Mouse (Mus musculus): ENCODE measurements around the gene Ccdc8. TPM values are rescaled to one million over a fixed set of nuclear protein-coding genes. Genes with fewer than 3 reads are reported as not detected.
"Not testable (repeated sequence)": the region's sequence is repeated elsewhere in the genome, so short reads cannot be mapped to it uniquely, and the experiment has no call there.

Ccdc8 gene
- polyA plus RNA-seq, 1 experiment from 2014 or later, result 24.1 TPM

- H3K9me3 ChIP-seq (ENCODE audit: control insufficient read depth, low read length), result no peaks in the 10 kb centered on the region
- WGBS, result 63% methylated on average over 8 of the region's 8 CpGs
- no peak overlapping the region for H3K9ac ChIP-seq (ENCODE audit: low read length)
- no peak overlapping the region for H3K4me2 ChIP-seq (ENCODE audit: low read length)
- H3K27ac ChIP-seq (ENCODE audit: low read depth), result no peak overlapping the region
- ATAC-seq (replicated peaks; ENCODE audit: low FRiP score, low TSS enrichment, low read depth) (no peak), DNase-seq (ENCODE audit: low spot score) (no peak)
- no peaks in the 10 kb centered on the region for H3K36me3 ChIP-seq (ENCODE audit: control insufficient read depth, insufficient read depth, low read length)
- no peak overlapping the region for H3K4me3 ChIP-seq (ENCODE audit: low read depth, low read length)
- peaks cover 39% of the 10 kb centered on the region for H3K4me1 ChIP-seq (replicated peaks; ENCODE audit: control insufficient read depth, insufficient read depth, low read length)
- H3K27me3 ChIP-seq (replicated peaks; ENCODE audit: control insufficient read depth, insufficient read depth, low read length), result peaks cover 49% of the 10 kb centered on the region
Observed at GRCm38 (mm10) chr7:16948923-16949458, 43.5 kb upstream of the Ccdc8 start.

- Histone ChIP-seq H3K27me3 (replicated peaks; ENCODE audit: control insufficient read depth, insufficient read depth, low read length) (peaks cover 45% of the 10 kb centered on the region), H3K4me1 (replicated peaks; ENCODE audit: control insufficient read depth, insufficient read depth, low read length) (peaks cover 36% of the 10 kb centered on the region), H3K9me3 (ENCODE audit: control insufficient read depth, low read length) (no peaks in the 10 kb centered on the region), H3K4me3 (ENCODE audit: low read depth, low read length) (peak overlapping the region; percentile 20), H3K4me2 (ENCODE audit: low read length) (peak overlapping the region; percentile 56), H3K36me3 (ENCODE audit: control insufficient read depth, insufficient read depth, low read length) (no peaks in the 10 kb centered on the region), H3K9ac (ENCODE audit: low read length) (no peak overlapping the region), H3K27ac (ENCODE audit: low read depth) (no peak overlapping the region)
- DNase-seq (ENCODE audit: low spot score) (peak; percentile 95), ATAC-seq (replicated peaks; ENCODE audit: low FRiP score, low TSS enrichment, low read depth) (peak; percentile 38; the same call in 1 of the 2 replicates)
- WGBS, result 13% methylated on average over 29 of the region's 29 CpGs
Observed at GRCm38 (mm10) chr7:16949908-16950841, 42.3 kb upstream of the Ccdc8 start.

- Histone ChIP-seq H3K27me3 (replicated peaks; ENCODE audit: control insufficient read depth, insufficient read depth, low read length) (peaks cover 37% of the 10 kb centered on the region), H3K36me3 (ENCODE audit: control insufficient read depth, insufficient read depth, low read length) (no peaks in the 10 kb centered on the region), H3K4me2 (ENCODE audit: low read length) (peak overlapping the region; percentile 22; the same call in 1 of the 2 replicates), H3K4me3 (ENCODE audit: low read depth, low read length) (no peak overlapping the region), H3K9ac (ENCODE audit: low read length) (no peak overlapping the region), H3K27ac (ENCODE audit: low read depth) (no peak overlapping the region), H3K4me1 (replicated peaks; ENCODE audit: control insufficient read depth, insufficient read depth, low read length) (peaks cover 29% of the 10 kb centered on the region), H3K9me3 (ENCODE audit: control insufficient read depth, low read length) (no peaks in the 10 kb centered on the region)
- 26% methylated on average over 18 of the region's 18 CpGs for WGBS
- ATAC-seq (replicated peaks; ENCODE audit: low FRiP score, low TSS enrichment, low read depth), result peak; percentile 80
- DNase-seq (ENCODE audit: low spot score), result peak; percentile 91
Observed at GRCm38 (mm10) chr7:16950861-16951635, 41.5 kb upstream of the Ccdc8 start.

- not testable (repeated sequence) for H3K9me3 ChIP-seq (ENCODE audit: control insufficient read depth, low read length); H3K9ac ChIP-seq (ENCODE audit: low read length); ATAC-seq (replicated peaks; ENCODE audit: low FRiP score, low TSS enrichment, low read depth); H3K36me3 ChIP-seq (ENCODE audit: control insufficient read depth, insufficient read depth, low read length); H3K27ac ChIP-seq (ENCODE audit: low read depth); H3K4me3 ChIP-seq (ENCODE audit: low read depth, low read length); H3K4me2 ChIP-seq (ENCODE audit: low read length); H3K4me1 ChIP-seq (replicated peaks; ENCODE audit: control insufficient read depth, insufficient read depth, low read length); DNase-seq (ENCODE audit: low spot score)
- 62% methylated on average over 2 of the region's 2 CpGs for WGBS
- peaks cover 11% of the 10 kb centered on the region for H3K27me3 ChIP-seq (replicated peaks; ENCODE audit: control insufficient read depth, insufficient read depth, low read length)
Observed at GRCm38 (mm10) chr7:16953776-16954175, 38.7 kb upstream of the Ccdc8 start.

- no peaks in the 10 kb centered on the region for H3K36me3 ChIP-seq (ENCODE audit: control insufficient read depth, insufficient read depth, low read length)
- WGBS, result 77% methylated on average over 4 of the region's 4 CpGs
- H3K9me3 ChIP-seq (ENCODE audit: control insufficient read depth, low read length), result no peaks in the 10 kb centered on the region
- no peak for DNase-seq (ENCODE audit: low spot score)
- H3K4me1 ChIP-seq (replicated peaks; ENCODE audit: control insufficient read depth, insufficient read depth, low read length), result peaks cover 6% of the 10 kb centered on the region; the same call in 1 of the 2 replicates
- H3K27ac ChIP-seq (ENCODE audit: low read depth), result no peak overlapping the region
- H3K27me3 ChIP-seq (replicated peaks; ENCODE audit: control insufficient read depth, insufficient read depth, low read length), result no peaks in the 10 kb centered on the region
- no peak for ATAC-seq (replicated peaks; ENCODE audit: low FRiP score, low TSS enrichment, low read depth)
- no peak overlapping the region for H3K4me2 ChIP-seq (ENCODE audit: low read length)
- no peak overlapping the region for H3K4me3 ChIP-seq (ENCODE audit: low read depth, low read length)
- H3K9ac ChIP-seq (ENCODE audit: low read length), result no peak overlapping the region
Observed at GRCm38 (mm10) chr7:16955712-16956111, 36.8 kb upstream of the Ccdc8 start.

- DNase-seq (ENCODE audit: low spot score) (no peak), ATAC-seq (replicated peaks; ENCODE audit: low FRiP score, low TSS enrichment, low read depth) (no peak)
- no peak overlapping the region for H3K4me2 ChIP-seq (ENCODE audit: low read length)
- H3K36me3 ChIP-seq (ENCODE audit: control insufficient read depth, insufficient read depth, low read length), result no peaks in the 10 kb centered on the region
- H3K9me3 ChIP-seq (ENCODE audit: control insufficient read depth, low read length), result no peaks in the 10 kb centered on the region
- H3K9ac ChIP-seq (ENCODE audit: low read length), result no peak overlapping the region
- no peak overlapping the region for H3K4me3 ChIP-seq (ENCODE audit: low read depth, low read length)
- WGBS, result 64% methylated on average over 15 of the region's 15 CpGs
- no peak overlapping the region for H3K27ac ChIP-seq (ENCODE audit: low read depth)
- no peaks in the 10 kb centered on the region for H3K27me3 ChIP-seq (replicated peaks; ENCODE audit: control insufficient read depth, insufficient read depth, low read length)
- H3K4me1 ChIP-seq (replicated peaks; ENCODE audit: control insufficient read depth, insufficient read depth, low read length), result peaks cover 4% of the 10 kb centered on the region; the same call in 1 of the 2 replicates
Observed at GRCm38 (mm10) chr7:16956410-16957265, 35.9 kb upstream of the Ccdc8 start.

- WGBS, result 25% methylated on average over 17 of the region's 17 CpGs
- Histone ChIP-seq H3K4me2 (ENCODE audit: low read length) (0 out of 2 replicates have a peak within 1 kb of the TSS, but pooled peaks have one; percentile 16), H3K4me3 (ENCODE audit: low read depth, low read length) (no peak within 1 kb of the TSS), H3K27me3 (replicated peaks; ENCODE audit: control insufficient read depth, insufficient read depth, low read length) (no peaks in the 10 kb centered on the region), H3K9me3 (ENCODE audit: control insufficient read depth, low read length) (no peaks in the 10 kb centered on the region), H3K36me3 (ENCODE audit: control insufficient read depth, insufficient read depth, low read length) (no peaks in the 10 kb centered on the region), H3K9ac (ENCODE audit: low read length) (no peak within 1 kb of the TSS), H3K27ac (ENCODE audit: low read depth) (no peak within 1 kb of the TSS), H3K4me1 (replicated peaks; ENCODE audit: control insufficient read depth, insufficient read depth, low read length) (peaks cover 4% of the 10 kb centered on the region; the same call in 1 of the 2 replicates)
- ATAC-seq (replicated peaks; ENCODE audit: low FRiP score, low TSS enrichment, low read depth), result peak; percentile 72
- DNase-seq (ENCODE audit: low spot score), result peak; percentile 72
Observed at GRCm38 (mm10) chr7:16959539-16960187, 32.8 kb upstream of the Ccdc8 start, which contains the start of gene Pnmal1. Gene Pnmal1, plus strand, starts transcription at chr7:16959679.

All from intestine, embryonic 14.5 days (tissue).